Mouse (Mus musculus) erythroblast, embryonic 14.5 days (primary cell): ENCODE results near the gene Klhl12.

Experiments used
- GATA1 ChIP-seq: IDR thresholded peaks from 2 replicates; pipeline ENCODE4 v1.6.1; 2012; ENCODE audit warnings: low read length, inconsistent platforms, mixed read lengths
- TAL1 ChIP-seq: IDR thresholded peaks from 3 replicates; pipeline ENCODE4 v1.6.1; 2012; ENCODE audit warnings: low read length, inconsistent platforms, mixed read lengths

- TF ChIP-seq GATA1 (no peak), TAL1 (no peak)
Measured at GRCm38 (mm10) chr1:134414038-134414437, 41.3 kb upstream of the Klhl12 start.
